Mouse (Mus musculus) left cerebral cortex, adult 2 months (tissue): ENCODE results near the gene Khsrp. TPM values are rescaled to one million over a fixed set of nuclear protein-coding genes. Genes with fewer than 3 reads are reported as not detected.

Experiments used
- DNase-seq, 2 experiments: peaks; one replicate each; pipeline ENCODE4 v3.0.0; 2021 to 2022; ENCODE audit warnings: low spot score in 2 of 2, mixed read lengths in 1 of 2; ENCODE audit errors: extremely low spot score in 1 of 2
- H3K27ac ChIP-seq: fragments of 200-600 bp; 2 replicates; pipeline ENCODE4 v1.8.1; 2022
- H3K4me3 ChIP-seq: fragments of 200-600 bp; 2 replicates; pipeline ENCODE4 v1.8.1; 2022
- CTCF ChIP-seq: fragments of 200-600 bp; IDR thresholded peaks from 2 replicates; pipeline ENCODE4 v1.8.1; 2022; ENCODE audit warnings: antibody characterized with exemption, mild to moderate bottlenecking, moderate library complexity
- intact Hi-C: fragments of 180-260 bp; cut with DNase I; formaldehyde crosslinking; loops from one replicate; pipeline ENCODE4 v1.15.1; 2025
- total RNA-seq, 2 experiments: library from RNA; stranded (reverse); gene quantifications; 2 replicates each; pipeline ENCODE4 v1.2.3; 2021

Khsrp gene
- total RNA-seq, 2 experiments from 2014 or later = 107 to 110 TPM

DNA sequence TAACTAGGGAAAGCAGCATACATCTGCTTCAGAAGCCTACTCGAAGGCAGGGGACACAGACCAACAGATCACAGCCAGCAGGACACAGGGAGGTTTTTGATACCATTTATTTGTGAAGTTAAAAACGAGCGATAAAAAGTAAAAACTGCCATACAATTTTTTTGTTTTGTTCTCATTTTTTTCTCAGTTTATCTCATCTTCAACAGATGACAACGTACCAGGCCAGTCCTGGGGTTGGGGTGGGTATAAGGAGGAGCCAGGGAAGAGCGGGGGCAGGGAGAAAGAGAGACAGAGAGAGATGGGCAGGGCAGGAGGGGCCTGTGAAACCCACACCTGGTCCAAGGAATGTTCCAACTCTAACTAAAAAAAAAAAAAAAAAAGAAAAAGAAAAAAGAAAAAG lies 10.4 kb downstream of the Khsrp start:
- intact Hi-C loops = no loop called here
- no peak for TF ChIP-seq CTCF
- DNase-seq = no peak
- H3K27ac ChIP-seq = no peak overlapping the region
- no peak overlapping the region for H3K4me3 ChIP-seq

DNA sequence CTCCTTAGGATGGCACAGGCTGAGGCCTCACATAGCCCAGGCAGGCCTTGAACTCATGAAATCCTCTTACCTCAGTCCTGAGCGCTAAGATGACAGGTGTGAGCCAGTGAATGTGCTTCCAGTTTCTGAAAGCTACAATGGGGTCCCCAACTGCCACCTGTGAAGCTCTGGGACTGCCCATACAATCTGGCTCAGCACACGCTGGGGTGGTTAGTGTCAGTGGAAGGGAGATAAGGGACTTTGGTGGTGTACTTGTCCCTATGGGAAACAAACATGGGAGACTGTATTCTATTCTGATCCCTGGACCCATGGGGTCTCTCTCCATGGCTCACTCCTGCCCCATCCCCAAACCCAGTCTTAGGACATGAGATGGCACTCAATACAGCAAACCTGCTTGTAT lies 11.6 kb downstream of the Khsrp start:
- TF ChIP-seq CTCF = no peak
- intact Hi-C loops = no loop called here

DNA sequence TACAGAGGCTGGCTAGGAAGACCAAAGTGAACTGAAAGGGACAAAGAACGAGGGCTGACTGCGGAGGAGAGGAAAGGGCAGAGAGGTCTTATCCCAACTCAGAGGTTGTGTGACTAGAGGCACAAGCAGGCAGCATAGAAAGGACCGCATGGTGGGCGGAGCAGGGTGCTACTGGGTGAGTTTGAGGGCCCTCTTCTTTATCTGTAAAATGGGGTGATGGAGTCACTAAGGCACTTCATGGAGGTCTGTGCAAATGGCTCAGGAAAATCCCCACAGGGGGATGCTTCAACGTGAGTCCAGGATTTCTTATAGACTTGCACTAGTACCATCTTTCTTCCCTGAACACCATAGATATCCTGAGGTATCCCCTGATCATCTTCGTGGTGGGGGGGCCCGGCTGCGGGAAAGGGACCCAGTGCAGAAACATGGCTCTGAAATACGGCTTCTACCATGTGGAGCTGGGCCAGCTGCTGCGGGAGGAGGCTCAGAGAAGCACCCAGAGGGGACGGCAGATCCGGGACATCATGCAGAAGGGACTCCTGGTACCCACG lies 19.0 kb downstream of the Khsrp start:
- TF ChIP-seq CTCF = no peak
- intact Hi-C loops = no loop called here
- DNase-seq = no peak
- peak overlapping the region; percentile 82 for H3K4me3 ChIP-seq
- H3K27ac ChIP-seq = peak overlapping the region; percentile 99

More for the DNA sequence above, 11.6 kb downstream of the Khsrp start:
- DNase-seq = no peak
- no peak overlapping the region for H3K4me3 ChIP-seq
- no peak overlapping the region for H3K27ac ChIP-seq

DNA sequence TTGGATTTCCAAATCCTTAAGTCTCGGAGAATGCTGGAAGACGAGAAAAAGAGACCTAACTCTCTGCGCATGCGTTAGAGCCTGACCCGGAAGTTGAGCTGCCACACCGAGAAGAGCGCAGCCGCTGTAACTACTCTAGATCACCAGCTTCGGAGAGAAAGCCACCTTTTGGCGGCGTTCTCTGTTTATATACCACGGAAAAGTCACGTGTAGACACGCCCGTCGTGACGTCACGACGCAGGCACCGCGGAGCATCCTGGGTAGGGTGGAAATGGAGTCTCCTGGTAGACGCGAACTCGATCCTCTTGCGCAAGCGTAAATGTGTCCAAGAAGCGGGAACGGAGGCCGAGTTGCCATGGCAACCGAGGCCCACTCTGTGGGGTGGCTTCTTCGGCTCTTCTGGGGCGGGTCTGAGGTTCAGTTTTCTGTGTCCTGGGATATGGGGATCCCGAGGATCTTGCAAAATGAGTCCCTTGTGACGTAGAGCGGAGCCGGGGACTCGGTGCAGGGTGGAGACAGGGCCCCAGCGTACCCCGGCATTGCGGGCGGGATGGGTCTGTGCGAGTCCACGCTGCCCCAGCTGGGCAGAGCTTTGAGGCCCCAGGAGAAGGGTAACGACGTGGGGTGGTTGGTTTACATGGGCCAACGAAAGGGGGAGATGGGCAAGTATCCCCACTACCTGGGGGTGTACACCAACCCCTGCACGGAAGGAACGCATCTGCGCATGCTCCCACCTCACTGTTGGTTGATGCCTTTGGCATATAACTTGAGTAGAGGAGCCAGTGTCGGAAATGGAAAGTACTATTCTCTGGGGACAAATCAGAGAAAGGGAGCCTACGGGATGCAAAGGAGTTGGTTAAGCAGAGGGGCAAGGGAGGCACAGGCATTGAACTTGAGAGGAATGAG lies 19.8 kb downstream of the Khsrp start, which contains the start of the genes Gtf2f1 and Gm17949:
TSS of gene Gtf2f1 (minus strand) at position 53 of the 906 bp plus-strand sequence.
TSS of gene Gm17949 (plus strand) at position 234 of the 906 bp plus-strand sequence.
- TF ChIP-seq CTCF = no peak; the same call in 1 of the 2 replicates
- intact Hi-C loops = loop anchor here (1.0 kb wide), 2 partner anchors 20 to 21 kb away; partner anchors contain the start of genes Clpp and Khsrp
- peak; percentile 91 to 94 for DNase-seq

DNA sequence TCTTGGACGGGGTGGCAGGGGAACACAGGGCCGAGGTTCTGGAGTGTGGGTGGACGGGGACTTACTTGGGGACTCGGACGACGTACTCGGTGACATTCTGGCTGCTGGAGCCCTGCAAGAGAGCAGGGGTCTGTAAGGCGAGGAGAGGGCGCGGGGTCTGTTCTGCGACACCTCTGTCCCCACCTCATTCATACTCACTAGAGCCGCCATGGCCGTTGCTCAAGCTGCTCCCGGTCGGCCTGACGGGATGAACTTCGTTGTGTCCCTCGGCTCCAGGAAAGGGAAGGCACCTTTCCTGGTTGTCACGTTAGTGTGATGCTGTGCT lies 20.4 kb downstream of the Khsrp start:
- intact Hi-C loops = loop anchor here (1.0 kb wide), 2 partner anchors 20 to 21 kb away; partner anchors contain the start of genes Clpp and Khsrp
- H3K4me3 ChIP-seq = peak overlapping the region; percentile 82
- H3K27ac ChIP-seq = peak overlapping the region; percentile 89
- no peak for TF ChIP-seq CTCF
- DNase-seq = no peak

More for the DNA sequence above, 19.8 kb downstream of the Khsrp start, which contains the start of the genes Gtf2f1 and Gm17949:
- Histone ChIP-seq H3K27ac (peak within 1 kb of the TSS; percentile 99), H3K4me3 (peak within 1 kb of the TSS; percentile 82)

DNA sequence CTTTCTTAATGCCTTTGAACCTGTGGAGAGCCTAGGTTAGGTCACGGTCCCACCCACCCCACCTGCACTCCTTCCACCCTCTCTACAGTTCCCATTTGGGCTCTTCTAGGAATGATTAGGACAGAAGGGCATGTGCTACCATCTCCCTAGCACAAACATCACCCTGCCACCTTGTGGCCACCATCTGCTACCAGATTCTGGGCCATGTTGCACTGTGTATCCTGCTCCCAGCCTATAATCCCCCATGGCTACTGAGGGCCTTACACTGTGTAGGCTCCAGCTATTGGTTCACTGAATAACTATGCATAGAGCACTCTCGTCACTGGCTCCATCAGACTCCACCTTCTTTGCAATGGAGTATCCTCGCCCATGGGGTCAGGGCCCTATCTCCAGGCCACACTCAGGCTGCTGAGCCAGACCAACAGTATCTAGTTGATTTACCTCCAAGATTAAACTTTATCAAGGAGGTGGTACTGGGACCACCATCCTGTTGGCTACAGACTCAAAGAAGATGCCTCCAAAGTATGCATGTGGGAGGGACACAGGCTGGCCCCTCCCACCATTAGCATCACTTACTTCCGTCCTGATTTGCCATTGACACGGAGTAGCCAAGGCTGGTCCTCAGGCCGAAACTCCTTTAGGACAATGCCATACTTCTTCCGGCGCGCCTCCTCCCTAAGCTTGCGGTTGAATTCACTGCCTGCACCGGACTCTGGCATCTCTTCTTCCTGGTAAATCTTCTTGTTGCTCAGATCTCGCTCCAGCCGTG lies 24.0 kb downstream of the Khsrp start:
- Histone ChIP-seq H3K4me3 (no peak overlapping the region), H3K27ac (no peak overlapping the region)
- intact Hi-C loops = no loop called here
- peak; percentile 10; the same call in 1 of the 2 replicates for TF ChIP-seq CTCF
- no peak for DNase-seq

DNA sequence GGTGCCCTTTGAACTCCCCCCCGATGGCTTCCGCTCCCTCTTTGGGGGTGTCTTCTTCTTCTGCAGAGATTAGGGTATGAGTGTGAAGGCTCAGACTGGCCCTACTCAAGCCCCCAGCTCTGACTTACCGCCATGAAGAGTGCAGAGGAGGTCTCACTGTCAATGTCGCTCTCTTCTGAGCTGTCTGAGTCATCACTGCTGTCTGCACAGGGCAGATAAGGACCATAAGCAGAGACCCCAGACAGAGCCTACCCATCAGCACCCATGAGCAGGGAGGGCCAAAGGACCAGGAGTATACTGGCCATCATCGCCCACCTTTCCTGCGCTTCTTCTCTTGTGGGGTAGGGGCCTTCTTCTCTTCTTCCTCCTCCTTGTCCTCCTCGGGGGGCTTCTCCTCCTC lies 27.3 kb downstream of the Khsrp start:
- TF ChIP-seq CTCF = no peak
- H3K27ac ChIP-seq = no peak overlapping the region
- intact Hi-C loops = loop anchor here (5.0 kb wide), 1 partner anchor 197 kb away; no protein-coding TSS in a partner anchor
- no peak for DNase-seq
- H3K4me3 ChIP-seq = no peak overlapping the region

DNA sequence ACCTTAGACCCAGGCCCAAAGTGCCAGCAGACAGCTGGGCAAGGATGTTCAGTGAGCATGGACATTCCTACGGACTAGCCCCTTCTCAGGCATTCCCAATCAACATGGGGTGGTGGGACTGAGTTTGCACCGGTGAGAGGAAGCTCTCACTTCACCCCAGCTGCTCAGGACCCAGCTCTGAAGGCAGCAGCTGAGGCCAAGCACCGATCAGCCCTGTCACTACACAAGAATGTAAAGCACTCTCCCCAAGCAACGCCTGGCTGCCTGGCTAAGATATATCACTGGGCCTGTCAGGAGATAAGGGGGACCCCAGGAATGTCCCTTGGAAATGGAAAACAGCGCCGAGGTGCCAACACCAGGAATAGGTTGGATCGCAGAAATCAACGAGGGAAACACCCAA lies 30.1 kb downstream of the Khsrp start:
- intact Hi-C loops = loop anchor here (5.0 kb wide), 1 partner anchor 194 kb away; no protein-coding TSS in a partner anchor
- no peak for TF ChIP-seq CTCF
- Histone ChIP-seq H3K4me3 (no peak overlapping the region), H3K27ac (no peak overlapping the region)
- no peak for DNase-seq

DNA sequence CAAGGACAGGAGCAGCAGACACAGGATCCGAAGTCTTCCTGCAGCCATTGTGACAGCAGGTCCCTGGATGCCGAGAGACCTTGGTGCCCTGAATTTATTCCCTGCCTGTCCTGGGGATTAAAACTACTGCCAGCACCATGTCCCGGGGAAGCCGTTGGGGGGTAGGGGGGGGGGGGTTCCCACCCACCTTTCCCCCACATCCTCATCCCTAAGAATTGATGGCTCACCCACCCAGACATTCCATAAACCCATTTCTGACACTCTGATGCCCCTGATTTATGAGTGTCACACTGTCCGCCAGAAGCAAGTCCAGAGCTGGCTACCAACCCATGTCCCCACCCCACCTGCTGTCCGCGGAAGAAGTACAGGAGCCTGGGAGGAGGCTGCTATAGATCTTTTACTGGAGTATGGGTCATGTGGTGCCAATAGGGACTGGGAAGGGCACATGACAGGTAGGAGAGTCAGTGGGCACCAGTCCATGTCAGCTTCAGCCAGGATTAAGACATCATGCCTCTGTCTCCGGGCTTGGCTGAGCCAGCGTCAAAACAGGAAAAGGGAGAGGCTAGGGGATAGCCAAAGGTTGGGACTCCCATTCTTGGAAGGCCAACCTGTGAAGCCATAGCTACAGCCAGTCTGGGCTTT lies 31.2 kb downstream of the Khsrp start, which contains the start of gene Pspn:
TSS of gene Pspn (minus strand) at position 51 of the 642 bp plus-strand sequence.
- TF ChIP-seq CTCF = no peak
- no peak within 1 kb of the TSS for H3K4me3 ChIP-seq
- H3K27ac ChIP-seq = no peak within 1 kb of the TSS
- no peak for DNase-seq
- intact Hi-C loops = loop anchor here (5.0 to 10.0 kb wide), 4 partner anchors 167 to 335 kb away; partner anchors contain the start of genes Gpr108 and Trip10

DNA sequence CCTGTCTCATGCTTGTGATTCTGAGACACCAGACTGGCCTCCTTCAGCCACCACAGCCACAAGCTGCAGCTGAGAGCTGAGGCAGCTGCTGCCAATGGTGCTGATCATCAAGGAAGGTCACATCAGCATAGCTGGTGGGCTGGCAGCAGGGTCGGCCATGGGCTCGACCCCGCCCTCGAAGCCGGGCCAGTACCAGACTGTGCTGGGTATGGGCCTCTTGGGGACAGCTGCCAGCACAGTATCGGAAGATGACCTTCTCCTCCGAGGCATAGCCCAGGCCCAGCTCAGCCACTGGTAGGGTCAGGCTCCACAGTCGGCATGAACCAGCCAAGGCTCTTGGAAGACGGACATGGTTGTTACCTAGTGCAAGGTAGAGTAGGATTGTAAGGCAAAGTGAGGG lies 31.9 kb downstream of the Khsrp start:
- Histone ChIP-seq H3K4me3 (no peak overlapping the region), H3K27ac (no peak overlapping the region)
- DNase-seq = no peak
- no peak for TF ChIP-seq CTCF
- intact Hi-C loops = loop anchor here (5.0 to 10.0 kb wide), 3 partner anchors 168 to 335 kb away; partner anchors contain the start of genes Gpr108 and Trip10
